Mouse (Mus musculus): Measurements from ENCODE around the gene Kdm4b.
A peak's percentile ranks its signal among the peaks of the same experiment; 100 is the strongest.

Kdm4b gene

GRCm38 (mm10) chr17:56348128-56348527 lies 22.3 kb downstream of the Kdm4b start:
- DNase-seq (ENCODE audit: low spot score): no peak

GRCm38 (mm10) chr17:56348586-56348985 lies 22.7 kb downstream of the Kdm4b start:
- DNase-seq (ENCODE audit: low spot score): no peak

- DNase-seq (ENCODE audit: low spot score): peak; percentile 85
These were observed 24.8 kb downstream of the Kdm4b start for GRCm38 (mm10) chr17:56350694-56351093.

- DNase-seq (ENCODE audit: low spot score): peak; percentile 75
These were observed 31.3 kb downstream of the Kdm4b start for GRCm38 (mm10) chr17:56356921-56357885.

GRCm38 (mm10) chr17:56359183-56359725 lies 33.4 kb downstream of the Kdm4b start:
- DNase-seq (ENCODE audit: low spot score): no peak

GRCm38 (mm10) chr17:56359864-56360263 lies 34.0 kb downstream of the Kdm4b start:
- no peak for DNase-seq (ENCODE audit: low spot score)

GRCm38 (mm10) chr17:56360451-56360850 lies 34.6 kb downstream of the Kdm4b start:
- DNase-seq (ENCODE audit: low spot score): no peak

- DNase-seq (ENCODE audit: low spot score): no peak
These were observed 35.7 kb downstream of the Kdm4b start for GRCm38 (mm10) chr17:56361542-56361941.

GRCm38 (mm10) chr17:56365791-56366673 lies 40.2 kb downstream of the Kdm4b start:
- no peak for DNase-seq (ENCODE audit: low spot score)

GRCm38 (mm10) chr17:56368291-56368790 lies 42.5 kb downstream of the Kdm4b start:
- DNase-seq (ENCODE audit: low spot score): no peak

- DNase-seq (ENCODE audit: low spot score): no peak
These were observed 44.2 kb downstream of the Kdm4b start for GRCm38 (mm10) chr17:56370090-56370489.

GRCm38 (mm10) chr17:56371029-56371660 lies 45.3 kb downstream of the Kdm4b start:
- DNase-seq (ENCODE audit: low spot score): peak; percentile 35

GRCm38 (mm10) chr17:56372109-56372508 lies 46.2 kb downstream of the Kdm4b start:
- DNase-seq (ENCODE audit: low spot score): no peak

GRCm38 (mm10) chr17:56373136-56374034 lies 47.5 kb downstream of the Kdm4b start:
- DNase-seq (ENCODE audit: low spot score): no peak

- DNase-seq (ENCODE audit: low spot score): no peak
These were observed 49.0 kb downstream of the Kdm4b start for GRCm38 (mm10) chr17:56374851-56375250.

- DNase-seq (ENCODE audit: low spot score): no peak
These were observed 53.5 kb downstream of the Kdm4b start for GRCm38 (mm10) chr17:56379281-56379834.

GRCm38 (mm10) chr17:56380286-56380685 lies 54.4 kb downstream of the Kdm4b start:
- DNase-seq (ENCODE audit: low spot score): no peak

- no peak for DNase-seq (ENCODE audit: low spot score)
These were observed 55.3 kb downstream of the Kdm4b start for GRCm38 (mm10) chr17:56381183-56381582.

- DNase-seq (ENCODE audit: low spot score): no peak
These were observed 57.1 kb downstream of the Kdm4b start for GRCm38 (mm10) chr17:56382997-56383396.

- DNase-seq (ENCODE audit: low spot score): no peak
These were observed 59.0 kb downstream of the Kdm4b start for GRCm38 (mm10) chr17:56384903-56385302.
